Mouse (Mus musculus) stomach, embryonic 16.5 days (tissue): ENCODE data around the gene Mxi1. TPM values are rescaled to one million over a fixed set of nuclear protein-coding genes. Genes with fewer than 3 reads are reported as not detected.

ENCODE experiments used
- ATAC-seq: fragments of 200-750 bp; cut with Nextera tagmentation; 2 replicates; pipeline ENCODE4 v1.8.0; 2017; ENCODE audit warnings: moderate number of reproducible peaks, moderate TSS enrichment; ENCODE audit not compliant: insufficient read depth, low FRiP score
- H3K27ac ChIP-seq: fragments of 300-500 bp; sonication (generic); 2 replicates; pipeline ENCODE4 v1.5.1; 2014; ENCODE audit warnings: low read length
- H3K27me3 ChIP-seq: fragments of 300-500 bp; sonication (generic); 2 replicates; pipeline ENCODE4 v1.6.1; 2014; ENCODE audit warnings: low read length, control low read depth, mixed read lengths; ENCODE audit not compliant: control insufficient read depth, insufficient read depth
- H3K36me3 ChIP-seq: fragments of 300-500 bp; sonication (generic); 2 replicates; pipeline ENCODE4 v1.6.1; 2014; ENCODE audit warnings: low read length; ENCODE audit not compliant: control insufficient read depth, insufficient read depth
- H3K4me1 ChIP-seq: fragments of 300-500 bp; sonication (generic); 2 replicates; pipeline ENCODE4 v1.6.1; 2014; ENCODE audit warnings: low read length, control low read depth, mixed read lengths; ENCODE audit not compliant: control insufficient read depth, insufficient read depth
- H3K4me2 ChIP-seq: fragments of 300-500 bp; sonication (generic); 2 replicates; pipeline ENCODE4 v1.6.1; 2014; ENCODE audit warnings: low read depth, low read length, mixed read lengths
- H3K4me3 ChIP-seq: fragments of 300-500 bp; sonication (generic); replicated peaks from 2 replicates; pipeline ENCODE4 v1.5.1; 2014; ENCODE audit warnings: mild to moderate bottlenecking, low read length
- H3K9ac ChIP-seq: fragments of 300-500 bp; sonication (generic); 2 replicates; pipeline ENCODE4 v1.6.1; 2014; ENCODE audit warnings: low read length
- H3K9me3 ChIP-seq: fragments of 300-500 bp; sonication (generic); replicated peaks from 2 replicates; pipeline ENCODE4 v1.6.1; 2016; ENCODE audit warnings: low read length, control low read depth; ENCODE audit not compliant: control insufficient read depth
- WGBS: fragments of 180-500 bp; shearing (Covaris S2); extraction: QIAGEN DNeasy Blood & Tissue Kit; methylation state at CpG from one replicate; pipeline ENCODE4 v1.1.7; 2014; 5-methylcytosine and 5-hydroxymethylcytosine counted together
- polyA plus RNA-seq: library from polyadenylated mRNA; unstranded; fragments of >200 nt; fragmentation: Nextera tagmentation; extraction: Ambion mirVana; gene quantifications from 2 replicates; pipeline ENCODE4 v1.2.1, GENCODE M21; 2015

Mxi1 gene
- polyA plus RNA-seq, 1 experiment from 2014 or later: 15.8 TPM

DNA sequence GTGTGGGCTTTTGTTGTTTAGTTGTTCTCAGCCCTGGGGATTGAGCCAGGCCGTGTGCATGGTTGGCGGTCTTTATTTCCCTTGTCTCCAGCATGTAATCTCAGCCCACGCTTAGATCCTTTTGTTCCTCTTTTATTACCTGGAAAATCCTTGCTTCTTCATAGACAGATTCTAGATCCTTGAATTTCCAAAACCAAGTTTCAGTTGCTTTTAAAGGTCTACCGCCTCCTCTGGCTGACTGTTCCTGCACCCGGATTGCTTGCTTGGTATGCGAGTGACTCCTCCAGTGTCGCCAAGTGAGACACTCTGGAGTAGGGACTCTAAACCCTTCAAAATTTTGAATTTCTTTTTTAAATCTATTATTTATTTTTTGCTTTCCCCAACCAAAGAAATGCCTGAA, 56.6 kb downstream of the Mxi1 start:
- H3K4me3 ChIP-seq: no peak overlapping the region
- 84% methylated on average over 7 of the region's 7 CpGs for WGBS
- no peaks in the 10 kb centered on the region for H3K36me3 ChIP-seq
- peaks cover 23% of the 10 kb centered on the region for H3K4me1 ChIP-seq
- H3K4me2 ChIP-seq: no peak overlapping the region
- no peak overlapping the region for H3K9ac ChIP-seq
- no peaks in the 10 kb centered on the region for H3K27me3 ChIP-seq
- no peak for ATAC-seq
- no peaks in the 10 kb centered on the region for H3K9me3 ChIP-seq
- H3K27ac ChIP-seq: no peak overlapping the region

DNA sequence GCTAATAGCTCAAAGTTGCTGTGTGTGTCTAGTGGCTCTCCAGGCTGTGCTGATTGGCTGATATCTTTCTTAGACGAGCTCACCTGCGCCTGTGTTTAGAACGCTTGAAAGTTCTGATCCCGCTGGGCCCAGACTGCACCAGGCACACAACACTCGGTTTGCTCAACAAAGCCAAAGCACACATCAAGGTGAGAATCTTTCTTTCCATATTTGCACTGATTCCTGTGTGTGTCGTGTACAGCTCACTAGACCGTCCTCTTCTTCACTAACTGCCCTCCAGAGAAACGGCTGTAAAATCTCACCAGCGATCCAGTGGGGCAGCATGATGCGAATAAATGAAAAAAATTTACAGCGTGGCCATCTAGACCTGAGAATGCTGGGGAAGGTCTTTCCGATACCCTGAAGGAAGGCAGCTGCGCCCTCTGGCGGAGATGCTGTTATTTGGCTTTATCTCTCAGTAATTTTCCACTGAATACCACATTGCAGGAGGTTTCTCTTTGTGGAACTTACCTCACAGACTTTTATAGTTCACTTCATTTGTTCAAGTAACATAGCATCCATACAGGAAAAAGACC, 59.2 kb downstream of the Mxi1 start:
- 0 out of 2 replicates have a peak, but pooled peaks cover 3% of the 10 kb centered on the region for H3K36me3 ChIP-seq
- H3K4me1 ChIP-seq: peaks cover 19% of the 10 kb centered on the region
- no peaks in the 10 kb centered on the region for H3K9me3 ChIP-seq
- no peak overlapping the region for H3K27ac ChIP-seq
- H3K4me2 ChIP-seq: no peak overlapping the region
- no peak overlapping the region for H3K4me3 ChIP-seq
- 26% methylated on average over 14 of the region's 14 CpGs for WGBS
- H3K27me3 ChIP-seq: no peaks in the 10 kb centered on the region
- ATAC-seq: no peak
- no peak overlapping the region for H3K9ac ChIP-seq

DNA sequence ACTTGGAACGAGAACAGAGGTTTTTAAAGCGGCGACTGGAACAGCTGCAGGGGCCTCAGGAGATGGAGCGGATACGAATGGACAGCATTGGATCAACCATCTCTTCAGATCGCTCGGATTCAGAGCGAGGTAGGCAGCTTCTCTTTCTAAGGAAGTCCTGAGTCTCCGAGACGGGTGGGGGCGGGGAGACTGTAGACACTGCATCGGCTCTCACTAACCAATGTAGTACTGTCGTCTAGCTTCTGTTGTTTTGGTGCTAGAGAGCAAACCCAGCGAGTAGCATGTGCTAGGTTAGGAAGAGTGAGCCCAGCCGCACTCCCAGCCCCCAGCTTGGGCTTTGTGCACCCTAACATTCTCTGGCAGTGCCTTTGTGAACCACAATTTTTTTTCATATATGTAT, 59.9 kb downstream of the Mxi1 start:
- peak; percentile 49; the same call in 1 of the 2 replicates for ATAC-seq
- Histone ChIP-seq H3K27me3 (no peaks in the 10 kb centered on the region), H3K36me3 (0 out of 2 replicates have a peak, but pooled peaks cover 3% of the 10 kb centered on the region), H3K9me3 (no peaks in the 10 kb centered on the region), H3K4me2 (no peak overlapping the region), H3K4me3 (no peak overlapping the region), H3K9ac (peak overlapping the region; percentile 14; the same call in 1 of the 2 replicates), H3K27ac (peak overlapping the region; percentile 39; the same call in 1 of the 2 replicates), H3K4me1 (peaks cover 14% of the 10 kb centered on the region)
- 73% methylated on average over 15 of the region's 15 CpGs for WGBS

GRCm38 (mm10) chr19:53371666-53372065, 61.3 kb downstream of the Mxi1 start, which contains the start of gene Gm10197:
Gene Gm10197, minus strand, starts transcription at chr19:53371766.
- WGBS: 85% methylated on average over 13 of the region's 13 CpGs
- no peak for ATAC-seq

GRCm38 (mm10) chr19:53373570-53373969, 63.3 kb downstream of the Mxi1 start:
- Histone ChIP-seq H3K4me1 (peaks cover 4% of the 10 kb centered on the region; the same call in 1 of the 2 replicates), H3K4me3 (no peak overlapping the region), H3K9ac (no peak overlapping the region), H3K27ac (no peak overlapping the region), H3K9me3 (no peaks in the 10 kb centered on the region), H3K27me3 (no peaks in the 10 kb centered on the region), H3K4me2 (no peak overlapping the region), H3K36me3 (0 out of 2 replicates have a peak, but pooled peaks cover 3% of the 10 kb centered on the region)
- 82% methylated on average over 2 of the region's 2 CpGs for WGBS
- ATAC-seq: no peak

More at GRCm38 (mm10) chr19:53371666-53372065, 61.3 kb downstream of the Mxi1 start, which contains the start of gene Gm10197:
- Histone ChIP-seq H3K4me3 (no peak within 1 kb of the TSS), H3K27me3 (no peaks in the 10 kb centered on the region), H3K9ac (peak within 1 kb of the TSS; percentile 14; the same call in 1 of the 2 replicates), H3K4me1 (peaks cover 4% of the 10 kb centered on the region; the same call in 1 of the 2 replicates), H3K27ac (peak within 1 kb of the TSS; percentile 39; the same call in 1 of the 2 replicates), H3K4me2 (no peak within 1 kb of the TSS), H3K9me3 (no peaks in the 10 kb centered on the region), H3K36me3 (0 out of 2 replicates have a peak, but pooled peaks cover 3% of the 10 kb centered on the region)

GRCm38 (mm10) chr19:53375299-53375698, 65.0 kb downstream of the Mxi1 start:
- H3K27ac ChIP-seq: no peak overlapping the region
- 0 out of 2 replicates have a peak, but pooled peaks cover 3% of the 10 kb centered on the region for H3K36me3 ChIP-seq
- WGBS: 91% methylated on average over 6 of the region's 6 CpGs
- H3K4me2 ChIP-seq: no peak overlapping the region
- no peaks in the 10 kb centered on the region for H3K9me3 ChIP-seq
- H3K4me1 ChIP-seq: peaks cover under 1% of the 10 kb centered on the region; the same call in 1 of the 2 replicates
- no peaks in the 10 kb centered on the region for H3K27me3 ChIP-seq
- no peak overlapping the region for H3K4me3 ChIP-seq
- ATAC-seq: no peak
- H3K9ac ChIP-seq: no peak overlapping the region

DNA sequence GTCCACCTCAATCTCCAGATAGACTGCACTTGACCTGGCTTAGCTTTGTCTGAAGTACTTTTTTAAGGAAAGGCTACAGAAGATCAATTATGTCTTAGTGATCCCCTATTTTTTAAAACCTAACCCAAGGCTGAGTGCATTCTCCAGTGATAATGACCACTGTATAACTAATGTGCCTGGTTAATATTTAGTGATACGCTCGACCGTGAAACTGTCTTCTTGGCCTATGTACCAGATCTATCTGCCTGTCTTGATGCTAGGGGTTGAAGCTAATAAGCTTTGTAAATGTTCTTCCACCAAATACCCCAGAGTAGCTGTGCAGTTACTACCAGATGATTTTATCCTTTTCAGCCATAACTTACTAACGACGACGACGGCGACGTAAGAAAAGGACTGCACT, 65.5 kb downstream of the Mxi1 start:
- H3K27me3 ChIP-seq: no peaks in the 10 kb centered on the region
- no peak overlapping the region for H3K4me2 ChIP-seq
- H3K9ac ChIP-seq: no peak overlapping the region
- no peaks in the 10 kb centered on the region for H3K4me1 ChIP-seq
- WGBS: 90% methylated on average over 9 of the region's 9 CpGs
- H3K36me3 ChIP-seq: 0 out of 2 replicates have a peak, but pooled peaks cover 3% of the 10 kb centered on the region
- no peak overlapping the region for H3K4me3 ChIP-seq
- H3K9me3 ChIP-seq: no peaks in the 10 kb centered on the region
- ATAC-seq: no peak
- H3K27ac ChIP-seq: no peak overlapping the region

DNA sequence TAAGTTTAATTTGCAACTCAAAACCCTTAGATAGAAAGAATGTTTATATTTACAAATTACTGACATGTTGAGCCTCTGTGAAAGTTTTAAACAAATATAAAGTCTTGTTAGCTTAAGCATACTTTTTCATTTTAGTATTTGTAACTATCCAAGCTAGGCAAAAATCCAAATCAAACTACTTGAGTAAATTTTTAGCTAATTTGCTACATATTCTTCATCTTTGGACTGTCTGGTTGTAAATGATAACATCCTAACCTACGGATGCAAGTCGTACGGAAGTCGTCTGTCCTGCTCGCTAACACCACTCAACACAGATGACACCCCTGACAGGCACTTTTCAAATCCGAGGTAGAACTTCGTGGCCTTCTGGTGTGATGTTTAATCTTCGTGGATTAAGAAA, 67.3 kb downstream of the Mxi1 start:
- WGBS: 70% methylated on average over 8 of the region's 8 CpGs
- H3K27ac ChIP-seq: no peak overlapping the region
- no peaks in the 10 kb centered on the region for H3K4me1 ChIP-seq
- ATAC-seq: no peak
- H3K27me3 ChIP-seq: no peaks in the 10 kb centered on the region
- peaks cover 4% of the 10 kb centered on the region for H3K36me3 ChIP-seq
- H3K4me2 ChIP-seq: no peak overlapping the region
- no peak overlapping the region for H3K9ac ChIP-seq
- no peak overlapping the region for H3K4me3 ChIP-seq
- H3K9me3 ChIP-seq: no peaks in the 10 kb centered on the region

DNA sequence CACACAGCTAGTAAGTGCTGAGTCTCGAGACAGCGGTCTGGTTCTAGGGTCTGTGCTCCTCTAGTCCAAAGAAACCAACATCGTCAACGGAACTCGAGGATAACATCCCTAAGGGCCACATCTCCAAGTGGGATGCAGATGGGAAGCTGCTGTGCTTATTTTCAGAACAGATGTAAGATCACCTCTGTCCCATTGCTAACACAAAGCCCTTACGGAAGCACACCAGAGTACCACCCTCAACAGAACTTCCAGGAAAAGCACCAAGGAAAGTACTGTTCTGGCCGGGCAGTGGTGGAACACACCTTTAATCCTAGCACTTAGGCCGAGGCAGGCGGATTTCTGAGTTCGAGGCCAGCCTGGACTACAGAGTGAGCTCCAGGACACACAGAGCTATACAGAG, 68.1 kb downstream of the Mxi1 start:
- no peak for ATAC-seq
- no peaks in the 10 kb centered on the region for H3K9me3 ChIP-seq
- no peaks in the 10 kb centered on the region for H3K4me1 ChIP-seq
- H3K4me2 ChIP-seq: no peak overlapping the region
- H3K4me3 ChIP-seq: no peak overlapping the region
- H3K9ac ChIP-seq: no peak overlapping the region
- H3K27me3 ChIP-seq: no peaks in the 10 kb centered on the region
- peaks cover 11% of the 10 kb centered on the region for H3K36me3 ChIP-seq
- no peak overlapping the region for H3K27ac ChIP-seq
- 87% methylated on average over 10 of the region's 10 CpGs for WGBS
